Mouse (Mus musculus) megakaryocyte, embryonic 14.5 days (primary cell): ENCODE data around the gene Stx4a.

Experiments
- FLI1 ChIP-seq: IDR thresholded peaks from 2 replicates; pipeline ENCODE4 v1.6.1; 2012; ENCODE audit warnings: low read length, inconsistent platforms, mixed read lengths
- GATA1 ChIP-seq: IDR thresholded peaks from 3 replicates; pipeline ENCODE4 v1.6.1; 2012; ENCODE audit warnings: mixed read lengths, low read length, inconsistent platforms, borderline replicate concordance

DNA sequence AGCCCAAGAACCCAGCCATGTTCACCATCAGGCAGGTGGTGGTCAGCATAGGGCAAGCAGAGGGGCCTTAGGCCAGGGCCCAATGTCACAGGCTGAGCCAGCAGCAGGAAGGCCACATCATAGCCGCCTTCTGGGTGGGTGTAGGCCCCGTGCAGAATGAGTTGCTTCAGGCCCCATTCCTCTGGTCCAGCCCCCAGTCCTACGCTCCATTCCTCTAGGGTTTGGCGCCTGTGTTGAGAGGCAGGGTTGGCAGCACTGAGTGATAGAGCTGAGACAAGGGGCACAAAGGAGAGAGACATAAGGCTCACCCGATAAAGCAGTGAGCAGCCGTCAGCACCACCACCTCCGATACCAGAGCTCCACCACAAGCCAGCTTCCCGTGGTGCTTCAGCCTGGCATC lies 63.1 kb downstream of the Stx4a start:
- TF ChIP-seq GATA1: no peak
- no peak for TF ChIP-seq FLI1
